Mouse (Mus musculus) CH12F3 (cell line): Measurements from ENCODE around the gene Cnnm3.

Experiments
- in situ Hi-C: fragments of 300-500 bp; cut with MboI; formaldehyde crosslinking; loops from 2 replicates; pipeline ENCODE4 v1.14.3; 2020; ENCODE audit warnings: low sequenced_read_pairs

Gene Cnnm3

DNA sequence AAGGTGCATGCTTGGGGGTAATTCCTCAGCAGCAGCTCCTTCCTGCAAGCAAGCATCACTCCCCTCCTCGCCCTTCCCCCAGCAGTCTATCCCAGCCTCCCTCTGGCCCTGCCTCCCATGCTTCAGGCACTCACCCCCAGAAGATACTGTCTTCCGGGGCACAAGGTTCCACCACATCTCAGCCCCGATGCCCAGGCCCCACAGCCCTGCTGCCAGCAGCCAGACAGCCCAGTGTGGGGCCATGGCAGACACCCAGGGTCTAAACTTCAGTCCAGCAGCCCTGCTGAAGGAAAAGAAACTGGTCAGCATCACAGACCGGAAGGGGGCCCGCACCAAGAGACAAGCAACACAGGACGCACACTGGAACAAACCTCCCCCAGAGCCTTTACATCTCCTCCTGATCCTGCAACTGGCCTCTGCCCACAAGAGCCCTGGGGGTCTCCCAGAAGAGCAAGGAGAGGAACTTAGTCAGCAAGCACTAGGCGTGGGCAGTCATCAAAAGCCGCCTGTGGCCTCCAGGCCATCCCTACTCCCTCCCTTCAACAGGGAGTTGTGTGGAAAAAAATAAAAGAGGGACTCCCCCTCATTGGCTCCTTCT, 44.2 kb downstream of the Cnnm3 start:
- in situ Hi-C loops = loop anchor here (10.0 kb wide), 1 partner anchor 79 kb away; no protein-coding TSS in a partner anchor

DNA sequence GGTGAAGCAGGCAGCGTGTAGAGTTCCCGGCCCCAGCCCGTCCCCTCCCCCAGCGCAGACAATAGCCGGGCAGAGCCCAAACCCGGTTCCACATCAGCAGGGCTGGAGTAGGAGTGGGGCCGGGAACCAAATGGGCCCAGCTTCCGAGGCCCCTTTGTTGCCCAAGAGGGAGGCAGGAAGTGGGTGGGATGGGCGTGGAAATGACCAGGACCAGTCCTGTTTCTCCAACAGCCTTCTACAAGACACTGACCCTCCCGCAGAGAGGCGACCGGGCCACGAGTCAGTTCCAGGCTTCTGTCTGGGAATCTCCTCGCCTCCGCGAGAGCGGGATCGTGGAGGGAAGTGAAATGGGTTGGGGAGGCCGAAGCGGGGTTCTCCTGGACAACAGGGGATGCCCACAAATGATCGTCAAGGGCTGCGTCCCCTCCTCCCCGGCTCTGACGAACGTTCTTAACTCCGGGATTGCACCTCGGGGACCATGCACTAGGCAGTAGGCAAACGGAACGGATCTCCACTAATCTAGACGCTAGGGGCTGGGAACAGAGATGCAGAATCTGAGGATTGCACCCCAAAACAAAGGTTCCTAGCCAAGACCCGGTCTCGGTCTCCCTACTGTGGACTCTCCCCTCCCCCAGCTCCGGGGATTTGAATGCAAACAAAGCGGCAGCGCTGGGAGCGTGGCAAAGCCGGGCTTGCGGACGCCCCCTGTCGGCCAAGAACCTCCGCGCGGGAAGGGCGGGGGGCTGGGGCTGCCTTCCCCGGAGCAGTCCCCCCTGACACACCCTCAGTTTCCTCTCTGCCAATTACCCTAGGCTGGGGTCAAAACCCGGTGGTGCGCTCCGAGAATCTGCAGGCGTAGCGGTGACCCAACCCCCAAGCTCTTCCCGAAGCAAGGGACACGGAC, 45.1 kb downstream of the Cnnm3 start:
- in situ Hi-C loops = loop anchor here (10.0 kb wide), 1 partner anchor 78 kb away; no protein-coding TSS in a partner anchor

DNA sequence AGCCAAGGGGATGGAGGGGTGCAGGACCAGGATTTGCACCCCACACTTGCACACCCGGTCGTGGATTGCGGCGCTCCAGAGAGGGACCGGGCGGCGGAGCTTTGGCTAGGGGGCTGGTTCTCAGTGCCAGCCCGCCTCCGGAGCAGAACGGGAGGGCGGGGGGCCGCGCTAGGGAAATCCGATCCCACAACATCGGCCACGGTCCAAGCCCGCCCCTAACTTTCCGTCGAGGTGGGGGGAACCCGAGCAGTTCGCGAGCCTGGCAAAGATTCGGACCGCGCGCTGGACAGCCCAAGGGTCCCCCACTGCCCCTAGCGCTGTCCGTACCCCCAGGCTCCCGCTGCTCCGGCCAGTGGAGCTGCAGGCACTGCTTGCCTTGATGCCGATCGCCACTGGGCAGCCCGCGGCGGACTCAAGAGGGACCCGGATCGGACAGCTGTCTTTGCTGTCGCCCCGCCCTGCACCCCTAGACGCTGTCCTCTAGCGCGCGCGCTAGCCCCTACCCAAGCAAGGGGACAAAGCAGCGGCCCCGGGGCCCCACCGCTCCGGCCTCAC, 45.9 kb downstream of the Cnnm3 start:
- in situ Hi-C loops = loop anchor here (10.0 kb wide), 1 partner anchor 77 kb away; no protein-coding TSS in a partner anchor

DNA sequence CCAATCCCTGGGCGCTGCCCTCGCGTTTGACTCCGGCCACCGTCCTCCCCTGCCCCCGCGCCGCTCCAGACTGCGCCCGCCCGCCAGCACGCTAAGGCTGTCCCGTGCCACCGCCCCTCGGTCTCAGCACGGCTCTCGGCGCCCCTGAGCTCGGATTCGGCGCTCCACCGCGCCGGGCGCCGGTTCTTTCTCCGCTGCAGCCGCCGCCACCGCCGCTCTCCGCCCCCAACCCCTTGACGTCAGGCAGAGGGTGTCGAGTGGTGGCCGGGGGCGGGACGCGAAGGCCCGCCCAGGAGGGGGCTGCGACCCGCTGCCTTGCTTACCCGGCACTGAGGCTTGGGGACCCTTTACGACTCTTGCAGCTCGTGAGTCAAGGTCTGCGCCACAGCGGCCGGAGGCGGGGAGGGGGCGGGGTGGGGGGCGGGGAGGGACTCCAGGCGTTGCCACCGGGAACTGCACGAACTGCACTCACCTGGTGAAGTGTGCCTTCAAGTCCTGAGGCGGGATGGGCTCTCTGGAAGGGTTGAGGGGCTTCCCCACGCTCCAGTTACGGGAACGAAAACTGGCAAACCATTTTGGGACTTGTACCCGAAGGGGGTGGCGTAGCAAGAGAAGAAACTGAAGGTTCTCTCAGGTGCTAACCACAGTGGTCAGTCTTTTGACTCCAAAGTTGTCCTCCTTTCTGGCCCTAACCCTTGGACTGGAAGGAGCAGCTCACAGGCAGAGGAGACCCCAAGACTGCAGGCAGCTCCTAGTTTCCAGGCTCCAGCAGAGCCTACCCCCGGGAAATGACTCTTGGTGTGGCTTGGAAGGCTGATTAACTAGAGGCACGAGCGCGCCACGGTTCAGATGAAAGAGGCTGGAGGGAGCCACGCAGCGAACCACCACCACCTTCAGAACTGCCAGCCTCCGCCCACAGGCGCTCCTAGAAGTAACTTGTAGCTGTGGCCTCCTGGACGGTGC, 46.6 kb downstream of the Cnnm3 start, which contains the start of gene Sema4c:
Gene Sema4c (minus strand): TSS at position 319 of the 963 bp plus-strand sequence.
- in situ Hi-C loops = loop anchor here (10.0 kb wide), 1 partner anchor 76 kb away; no protein-coding TSS in a partner anchor

DNA sequence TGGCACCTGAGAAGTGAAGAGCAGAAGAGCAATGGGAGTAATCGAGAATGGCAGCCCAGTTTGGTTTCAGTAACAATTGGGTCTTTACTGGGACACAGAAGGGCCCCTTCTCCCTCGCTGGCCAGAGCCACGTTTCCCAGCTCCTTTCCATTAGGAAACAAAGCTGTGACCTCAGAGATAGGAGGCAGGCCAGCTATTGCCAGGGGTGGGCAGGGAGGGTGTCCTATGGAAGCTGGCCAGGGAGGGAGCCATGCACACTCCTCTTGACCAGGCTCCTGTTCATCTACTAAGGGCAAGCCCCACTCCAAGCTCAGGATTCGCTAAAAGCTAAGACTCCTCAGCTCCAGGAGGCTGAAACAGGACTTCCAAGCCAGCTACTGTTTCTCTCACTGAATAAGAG, 47.6 kb downstream of the Cnnm3 start:
- in situ Hi-C loops = loop anchor here (10.0 kb wide), 1 partner anchor 76 kb away; no protein-coding TSS in a partner anchor

DNA sequence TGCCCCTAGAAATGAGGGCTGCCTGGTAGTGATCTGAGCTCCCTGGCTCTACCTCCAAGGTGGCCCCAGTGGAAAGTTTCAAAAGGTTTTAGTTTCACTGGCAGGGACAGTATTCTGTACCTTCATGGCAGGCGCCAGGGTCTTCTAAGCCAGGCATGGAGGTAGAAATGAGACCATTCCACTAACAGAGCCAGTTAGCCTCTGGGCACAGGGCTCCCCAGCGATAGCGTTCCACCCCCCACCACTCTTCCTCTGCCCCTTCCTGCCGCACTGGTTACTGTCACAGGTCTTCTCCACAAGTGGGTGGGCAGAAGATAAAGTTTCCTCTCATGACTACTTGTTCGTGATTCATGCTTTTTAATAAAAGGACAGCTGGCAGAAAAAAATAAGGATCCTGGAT, 48.2 kb downstream of the Cnnm3 start:
- in situ Hi-C loops = loop anchor here (10.0 kb wide), 1 partner anchor 75 kb away; no protein-coding TSS in a partner anchor

DNA sequence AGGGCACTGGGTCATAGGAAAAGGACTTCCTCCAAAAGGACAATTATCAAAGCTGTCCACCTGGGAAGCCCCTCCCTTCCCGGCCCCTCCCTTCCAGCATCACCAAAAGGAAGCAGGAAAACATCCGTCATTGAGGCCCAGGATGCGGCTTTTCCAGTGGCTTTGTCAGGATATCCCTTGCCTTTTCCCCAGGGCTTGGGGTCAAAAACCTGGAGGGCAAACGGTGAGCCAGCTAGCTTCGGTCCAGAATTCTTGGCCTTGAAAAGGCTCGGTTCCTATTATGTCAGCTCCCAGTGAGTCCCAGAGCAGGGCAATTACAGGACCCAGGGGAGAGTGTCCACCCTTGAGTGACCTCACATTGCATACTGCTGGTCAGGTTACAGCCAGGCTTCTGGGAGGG, 49.2 kb downstream of the Cnnm3 start:
- in situ Hi-C loops = no loop called here

DNA sequence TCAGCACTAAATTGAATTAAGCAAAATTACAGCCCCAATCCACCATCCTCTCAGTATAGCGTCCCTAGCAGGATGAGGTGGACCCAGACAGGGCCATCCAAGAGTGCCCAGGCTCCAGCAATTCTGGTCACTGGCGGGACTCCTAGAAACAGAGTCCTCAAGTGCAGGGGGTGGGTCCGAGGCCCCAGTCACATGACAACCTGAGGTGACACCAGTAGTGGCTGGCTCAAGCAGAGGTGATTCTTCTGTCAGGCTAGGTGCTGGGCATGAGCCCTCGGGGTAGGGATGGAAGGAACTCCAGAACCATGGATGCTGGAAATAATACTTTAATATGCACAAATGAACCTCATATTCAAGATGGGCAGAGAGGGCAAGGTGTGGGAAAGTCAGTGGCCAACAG, 50.7 kb downstream of the Cnnm3 start:
- in situ Hi-C loops = no loop called here

DNA sequence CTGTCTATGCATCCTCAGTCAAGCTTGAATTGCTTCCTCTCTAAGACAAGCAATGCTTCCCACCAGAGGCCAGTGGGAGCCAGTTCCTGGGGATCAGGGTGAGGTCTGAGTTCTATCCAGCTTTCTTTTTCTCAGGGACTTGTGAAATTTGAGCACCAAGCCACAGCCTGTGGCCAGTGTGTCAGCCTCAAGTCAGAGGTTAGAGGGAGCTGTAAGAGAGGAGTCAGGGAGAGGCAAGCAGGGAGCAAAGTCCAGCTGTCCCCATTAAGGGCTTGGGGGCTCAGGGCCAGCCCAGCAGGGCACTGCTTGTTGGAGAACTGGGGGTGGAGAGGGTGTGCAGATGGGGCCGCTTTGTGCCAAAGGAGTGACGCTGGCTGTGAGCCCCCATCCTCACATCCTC, 51.5 kb downstream of the Cnnm3 start:
- in situ Hi-C loops = no loop called here

DNA sequence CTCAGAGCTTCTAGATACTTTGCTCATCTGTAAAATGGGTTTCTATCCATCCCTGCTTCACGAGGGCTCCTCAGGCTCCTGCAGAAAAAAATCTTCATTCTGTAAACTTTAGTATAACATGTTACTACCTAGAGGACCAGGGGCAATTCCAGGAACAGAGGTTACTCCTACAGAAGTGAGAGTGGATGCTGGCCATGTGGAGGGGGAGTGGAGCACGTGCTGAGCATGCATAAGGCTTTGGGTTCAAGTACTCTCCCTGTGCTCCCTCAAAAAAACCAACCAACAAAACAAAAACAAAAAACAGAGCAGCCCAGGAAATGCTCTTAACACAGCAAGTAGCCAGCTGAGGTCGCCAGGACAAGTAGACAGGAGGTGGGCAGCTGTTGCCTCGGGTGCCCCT, 52.0 kb downstream of the Cnnm3 start:
- in situ Hi-C loops = no loop called here

DNA sequence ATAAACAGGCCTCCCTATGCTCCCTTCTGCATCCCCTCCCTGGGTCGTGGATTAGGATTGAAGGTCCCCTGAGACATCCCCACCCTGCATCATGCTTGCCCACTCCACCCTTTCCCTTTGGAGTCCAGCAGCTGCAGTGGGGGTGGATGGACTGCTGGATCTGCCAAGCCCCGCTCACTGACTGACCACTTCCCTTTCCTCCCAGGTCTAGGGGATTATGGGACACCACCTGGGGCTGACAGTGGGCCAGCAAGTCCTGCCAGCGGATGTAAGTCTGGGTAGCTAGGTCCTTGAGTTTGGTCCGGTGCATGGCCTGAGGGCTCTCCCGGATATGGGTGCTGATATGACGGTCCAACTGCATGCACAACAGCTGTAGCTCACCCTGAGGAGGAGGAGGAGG, 52.4 kb downstream of the Cnnm3 start:
- in situ Hi-C loops = no loop called here

DNA sequence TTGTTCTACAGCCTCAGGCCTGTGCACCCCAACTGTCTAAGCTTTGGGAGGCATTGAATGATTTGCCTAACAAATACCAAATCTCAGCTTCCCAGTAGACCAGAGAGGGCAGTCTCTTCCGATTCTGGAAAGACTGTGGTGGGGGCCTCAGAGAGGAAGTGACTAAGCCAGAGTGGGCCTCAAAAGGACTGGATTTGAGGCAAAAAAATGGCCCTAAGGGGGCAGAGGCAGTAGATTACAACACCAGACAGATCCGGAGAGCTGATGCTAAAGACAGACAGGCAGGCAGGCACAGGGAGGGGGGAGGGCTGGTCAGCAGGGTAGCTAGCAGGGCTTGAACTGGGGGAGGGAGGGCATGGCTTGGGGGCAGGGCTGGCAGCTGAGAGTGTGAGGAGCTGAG, 54.8 kb downstream of the Cnnm3 start:
- in situ Hi-C loops = no loop called here

DNA sequence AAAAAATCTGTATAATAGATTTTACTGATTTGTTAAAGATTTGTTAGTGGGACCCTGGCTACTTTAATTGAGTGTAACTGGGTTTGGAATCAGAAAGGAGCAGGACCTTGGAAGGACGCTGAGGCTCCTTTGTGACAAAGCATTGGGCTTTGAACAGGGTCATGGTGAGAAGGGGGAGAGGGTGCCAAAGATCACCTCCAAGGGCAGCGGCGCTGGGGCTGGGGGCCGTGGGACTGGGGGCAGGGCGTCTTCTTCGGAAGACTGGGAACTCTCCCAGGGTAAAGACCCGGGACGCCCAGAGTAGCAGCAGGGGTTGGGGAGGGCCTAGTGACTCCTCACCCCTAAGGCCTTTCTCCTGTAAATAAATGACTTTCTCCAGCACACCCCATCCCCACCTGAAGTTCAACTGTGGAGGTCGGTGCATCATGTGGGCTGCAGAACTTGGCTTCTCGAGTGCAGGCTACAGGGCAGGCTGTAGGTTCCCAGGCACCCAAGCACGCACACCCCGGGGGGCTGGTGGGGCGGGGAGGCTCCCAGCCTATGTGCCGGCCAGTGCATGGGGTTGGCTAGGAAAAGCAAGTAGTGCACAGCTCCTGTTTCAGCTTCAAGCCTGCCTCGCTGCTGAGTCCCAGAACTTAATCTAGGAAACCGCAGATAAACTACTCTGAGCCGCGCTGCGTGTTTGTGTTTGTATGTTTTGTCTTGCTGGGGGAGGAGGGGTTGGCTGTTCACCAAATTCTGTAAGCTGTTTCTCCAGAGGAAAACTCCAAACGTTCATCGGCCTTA, 56.3 kb downstream of the Cnnm3 start:
- in situ Hi-C loops = no loop called here

DNA sequence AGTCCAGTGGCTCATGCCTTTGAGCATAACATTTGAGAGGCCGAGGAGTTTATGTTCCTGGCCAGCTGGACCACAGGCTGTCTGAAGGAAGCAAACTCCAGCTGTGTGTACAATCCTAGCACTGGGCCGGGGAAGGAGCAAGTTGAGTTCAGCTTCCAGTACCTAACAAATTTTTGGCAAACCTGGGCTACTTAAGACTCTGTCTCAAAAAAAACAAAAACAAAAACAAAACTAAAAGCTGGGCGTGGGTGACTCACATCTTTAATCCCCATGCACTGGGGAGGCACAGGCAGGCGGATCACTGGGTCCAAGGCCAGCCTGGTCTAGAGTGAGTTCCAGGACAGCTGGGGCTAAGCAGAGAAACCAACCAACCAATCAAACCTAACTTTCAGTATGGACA, 57.1 kb downstream of the Cnnm3 start:
- in situ Hi-C loops = no loop called here

DNA sequence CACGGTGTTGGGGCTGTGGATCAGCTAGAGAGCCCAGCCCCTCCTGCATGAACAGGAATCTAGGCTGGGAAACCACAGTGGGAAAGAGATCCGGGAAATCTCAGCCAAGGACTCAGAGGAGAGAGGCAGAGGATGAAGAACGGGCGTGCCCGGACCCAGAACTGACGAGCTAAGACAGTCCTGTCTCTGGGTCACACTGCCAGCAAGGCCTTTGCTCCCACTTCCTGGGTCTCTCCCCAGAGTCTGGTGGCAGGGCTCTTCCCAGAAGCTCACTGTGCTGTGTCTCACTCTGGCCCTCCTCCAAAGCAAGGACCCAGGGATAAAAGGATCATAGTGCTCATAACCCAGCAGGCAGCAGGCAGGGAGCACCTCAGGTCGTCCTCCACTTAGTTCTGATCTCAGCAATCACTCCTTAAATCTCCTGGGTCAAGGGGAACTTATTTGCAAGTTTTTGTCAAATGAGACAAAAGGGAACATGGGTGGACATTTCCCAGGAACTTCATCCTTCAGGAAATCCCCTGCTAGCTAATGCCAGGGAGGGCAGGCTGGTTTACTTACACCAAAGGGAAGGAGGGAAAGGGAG, 58.1 kb downstream of the Cnnm3 start:
- in situ Hi-C loops = no loop called here

DNA sequence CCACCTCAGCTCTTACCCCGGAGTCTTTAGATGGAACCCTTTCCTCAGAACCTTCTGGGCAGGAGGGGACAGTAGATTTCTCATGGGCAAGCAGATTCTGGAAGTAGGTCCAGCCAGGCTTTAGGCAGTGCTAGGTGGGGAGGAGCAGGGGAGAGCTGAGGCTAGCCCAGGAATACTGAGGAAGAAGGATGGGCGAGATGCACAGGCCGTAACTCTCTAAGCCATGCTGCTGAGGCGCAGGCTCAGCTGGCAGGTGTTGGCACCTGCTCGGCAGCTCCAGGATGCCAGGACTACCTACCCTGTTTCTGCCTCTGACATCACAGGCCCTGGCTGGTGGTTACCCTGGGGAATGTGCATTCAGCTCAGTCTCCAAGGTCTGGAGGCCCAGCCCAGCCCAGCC, 58.7 kb downstream of the Cnnm3 start:
- in situ Hi-C loops = no loop called here

DNA sequence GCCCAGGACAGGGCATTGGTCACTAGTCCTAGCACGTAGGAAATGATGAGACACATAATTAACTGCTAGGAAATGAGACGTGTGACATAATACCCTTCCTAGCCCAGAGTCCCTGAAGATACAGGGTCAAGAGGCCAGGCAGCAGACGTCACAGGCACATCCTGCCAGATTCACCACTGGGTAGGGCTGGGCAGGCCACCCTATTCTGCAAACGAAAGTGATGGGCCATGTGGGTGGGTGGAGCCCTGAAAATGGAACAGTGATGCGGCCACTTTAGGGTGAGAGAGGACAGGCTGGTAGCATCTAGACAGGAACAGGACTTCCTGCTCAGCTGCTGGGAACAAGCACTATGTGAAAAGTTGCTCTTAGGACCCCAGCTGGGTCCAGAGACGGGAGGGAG, 60.0 kb downstream of the Cnnm3 start:
- in situ Hi-C loops = no loop called here

DNA sequence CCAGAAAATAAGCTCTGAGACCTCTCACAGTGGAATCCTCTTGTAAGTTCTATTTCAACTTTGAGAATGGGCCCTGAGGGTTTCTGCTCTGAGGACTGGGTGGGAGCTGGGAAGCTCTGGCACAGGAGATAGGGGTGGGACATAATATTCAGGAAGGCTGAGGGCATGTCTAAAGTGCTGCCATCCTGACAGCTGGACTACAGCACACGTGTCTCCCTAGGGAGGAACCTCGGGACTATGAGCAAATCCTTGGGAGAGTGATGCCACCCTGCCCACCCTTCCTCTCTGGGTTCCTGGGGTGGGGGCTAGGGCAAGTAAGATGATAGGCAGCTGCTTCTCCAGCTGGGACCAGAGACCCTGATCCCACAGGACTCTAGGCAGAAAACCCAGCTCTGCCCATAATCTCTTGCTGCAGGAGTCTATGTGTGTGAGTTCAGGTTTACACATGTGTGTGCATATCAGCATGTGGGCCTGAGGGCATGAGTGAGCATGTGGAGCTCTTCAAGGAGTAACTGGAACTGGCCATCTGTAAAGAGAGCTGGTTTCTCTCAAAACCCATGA, 60.6 kb downstream of the Cnnm3 start:
- in situ Hi-C loops = no loop called here

DNA sequence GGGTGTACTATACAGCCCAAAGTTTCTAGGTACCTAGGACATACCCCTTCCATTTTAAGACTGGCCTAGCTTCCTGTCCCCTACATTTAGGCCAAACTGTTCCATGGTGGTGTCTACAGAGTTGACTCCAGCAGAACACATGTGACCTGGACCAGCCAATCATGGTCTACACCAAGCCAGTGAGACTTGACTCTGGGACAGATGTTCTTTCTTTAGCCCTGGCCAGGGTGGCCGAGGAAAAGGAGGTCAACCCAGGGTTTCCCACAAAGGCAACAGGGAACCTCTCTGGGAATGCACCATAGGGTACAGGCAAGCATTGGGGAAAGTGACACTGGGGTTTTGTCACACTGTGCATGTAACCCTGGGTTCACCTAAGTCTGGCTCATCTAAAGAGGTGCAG, 61.0 kb downstream of the Cnnm3 start:
- in situ Hi-C loops = no loop called here
